Mouse (Mus musculus): Measurements from ENCODE around the gene Gmds. TPM values are rescaled to one million over a fixed set of nuclear protein-coding genes. Genes with fewer than 3 reads are reported as not detected.

The Gmds gene
- polyA plus RNA-seq, 1 experiment from 2014 or later = 31.4 TPM

GRCm38 (mm10) chr13:31782063-31782462 is 556.5 kb downstream of the Gmds start:
- Histone ChIP-seq H3K4me2 (ENCODE audit: low read depth, severe bottlenecking) (no peak overlapping the region), H3K27ac (replicated peaks; ENCODE audit: low read depth, low read length) (no peak overlapping the region), H3K27me3 (ENCODE audit: control insufficient read depth, insufficient read depth, low read length) (no peaks in the 10 kb centered on the region), H3K4me1 (ENCODE audit: control insufficient read depth, insufficient read depth, low read length) (no peaks in the 10 kb centered on the region), H3K9ac (ENCODE audit: low read length) (no peak overlapping the region), H3K9me3 (ENCODE audit: control insufficient read depth, low read length) (no peaks in the 10 kb centered on the region), H3K4me3 (ENCODE audit: low read depth, low read length) (no peak overlapping the region), H3K36me3 (ENCODE audit: control insufficient read depth, insufficient read depth, low read length) (no peaks in the 10 kb centered on the region)
- ATAC-seq (ENCODE audit: insufficient number of reproducible peaks, low FRiP score, low TSS enrichment, low read depth) (no peak), DNase-seq (ENCODE audit: low spot score) (no peak)
- 83% methylated on average over 2 of the region's 2 CpGs for WGBS

- Histone ChIP-seq H3K4me1 (ENCODE audit: control insufficient read depth, insufficient read depth, low read length) (no peaks in the 10 kb centered on the region), H3K4me2 (ENCODE audit: low read depth, severe bottlenecking) (no peak overlapping the region), H3K9ac (ENCODE audit: low read length) (no peak overlapping the region), H3K27me3 (ENCODE audit: control insufficient read depth, insufficient read depth, low read length) (no peaks in the 10 kb centered on the region), H3K36me3 (ENCODE audit: control insufficient read depth, insufficient read depth, low read length) (no peaks in the 10 kb centered on the region), H3K27ac (replicated peaks; ENCODE audit: low read depth, low read length) (no peak overlapping the region), H3K4me3 (ENCODE audit: low read depth, low read length) (no peak overlapping the region), H3K9me3 (ENCODE audit: control insufficient read depth, low read length) (no peaks in the 10 kb centered on the region)
- DNase-seq (ENCODE audit: low spot score) (no peak), ATAC-seq (ENCODE audit: insufficient number of reproducible peaks, low FRiP score, low TSS enrichment, low read depth) (no peak)
- WGBS = 92% methylated on average over 3 of the region's 3 CpGs
Measured at GRCm38 (mm10) chr13:31780299-31780698, 558.2 kb downstream of the Gmds start.

GRCm38 (mm10) chr13:31779281-31779981 is 559.1 kb downstream of the Gmds start:
- Histone ChIP-seq H3K36me3 (ENCODE audit: control insufficient read depth, insufficient read depth, low read length) (no peaks in the 10 kb centered on the region), H3K27ac (replicated peaks; ENCODE audit: low read depth, low read length) (no peak overlapping the region), H3K9ac (ENCODE audit: low read length) (no peak overlapping the region), H3K4me1 (ENCODE audit: control insufficient read depth, insufficient read depth, low read length) (no peaks in the 10 kb centered on the region), H3K4me3 (ENCODE audit: low read depth, low read length) (no peak overlapping the region), H3K9me3 (ENCODE audit: control insufficient read depth, low read length) (no peaks in the 10 kb centered on the region), H3K4me2 (ENCODE audit: low read depth, severe bottlenecking) (no peak overlapping the region), H3K27me3 (ENCODE audit: control insufficient read depth, insufficient read depth, low read length) (no peaks in the 10 kb centered on the region)
- ATAC-seq (ENCODE audit: insufficient number of reproducible peaks, low FRiP score, low TSS enrichment, low read depth) (peak; percentile 26; the same call in 1 of the 2 replicates), DNase-seq (ENCODE audit: low spot score) (no peak)
- 69% methylated on average over 17 of the region's 17 CpGs for WGBS

GRCm38 (mm10) chr13:31775762-31776161 is 562.8 kb downstream of the Gmds start:
- WGBS = 74% methylated on average over 5 of the region's 5 CpGs
- H3K4me3 ChIP-seq (ENCODE audit: low read depth, low read length) = no peak overlapping the region
- H3K4me1 ChIP-seq (ENCODE audit: control insufficient read depth, insufficient read depth, low read length) = no peaks in the 10 kb centered on the region
- H3K27ac ChIP-seq (replicated peaks; ENCODE audit: low read depth, low read length) = no peak overlapping the region
- no peaks in the 10 kb centered on the region for H3K9me3 ChIP-seq (ENCODE audit: control insufficient read depth, low read length)
- no peak overlapping the region for H3K4me2 ChIP-seq (ENCODE audit: low read depth, severe bottlenecking)
- no peaks in the 10 kb centered on the region for H3K36me3 ChIP-seq (ENCODE audit: control insufficient read depth, insufficient read depth, low read length)
- no peak for DNase-seq (ENCODE audit: low spot score)
- no peak overlapping the region for H3K9ac ChIP-seq (ENCODE audit: low read length)
- ATAC-seq (ENCODE audit: insufficient number of reproducible peaks, low FRiP score, low TSS enrichment, low read depth) = no peak
- H3K27me3 ChIP-seq (ENCODE audit: control insufficient read depth, insufficient read depth, low read length) = no peaks in the 10 kb centered on the region

GRCm38 (mm10) chr13:31772882-31773281 is 565.7 kb downstream of the Gmds start:
- whole genome bisulfite sequencing = 83% methylated on average over 5 of the region's 5 CpGs
- no peak for DNase-seq (ENCODE audit: low spot score)

More at GRCm38 (mm10) chr13:31772882-31773281, 565.7 kb downstream of the Gmds start:
- H3K27ac ChIP-seq (replicated peaks; ENCODE audit: low read depth, low read length) = no peak overlapping the region
- H3K4me2 ChIP-seq (ENCODE audit: low read depth, severe bottlenecking) = no peak overlapping the region
- no peak for ATAC-seq (ENCODE audit: insufficient number of reproducible peaks, low FRiP score, low TSS enrichment, low read depth)
- no peak overlapping the region for H3K9ac ChIP-seq (ENCODE audit: low read length)
- H3K9me3 ChIP-seq (ENCODE audit: control insufficient read depth, low read length) = no peaks in the 10 kb centered on the region
- no peaks in the 10 kb centered on the region for H3K4me1 ChIP-seq (ENCODE audit: control insufficient read depth, insufficient read depth, low read length)
- H3K36me3 ChIP-seq (ENCODE audit: control insufficient read depth, insufficient read depth, low read length) = no peaks in the 10 kb centered on the region
- H3K4me3 ChIP-seq (ENCODE audit: low read depth, low read length) = no peak overlapping the region
- no peaks in the 10 kb centered on the region for H3K27me3 ChIP-seq (ENCODE audit: control insufficient read depth, insufficient read depth, low read length)

Data from limb, embryonic 11.5 days (tissue).